In the genomic region with DNA sequence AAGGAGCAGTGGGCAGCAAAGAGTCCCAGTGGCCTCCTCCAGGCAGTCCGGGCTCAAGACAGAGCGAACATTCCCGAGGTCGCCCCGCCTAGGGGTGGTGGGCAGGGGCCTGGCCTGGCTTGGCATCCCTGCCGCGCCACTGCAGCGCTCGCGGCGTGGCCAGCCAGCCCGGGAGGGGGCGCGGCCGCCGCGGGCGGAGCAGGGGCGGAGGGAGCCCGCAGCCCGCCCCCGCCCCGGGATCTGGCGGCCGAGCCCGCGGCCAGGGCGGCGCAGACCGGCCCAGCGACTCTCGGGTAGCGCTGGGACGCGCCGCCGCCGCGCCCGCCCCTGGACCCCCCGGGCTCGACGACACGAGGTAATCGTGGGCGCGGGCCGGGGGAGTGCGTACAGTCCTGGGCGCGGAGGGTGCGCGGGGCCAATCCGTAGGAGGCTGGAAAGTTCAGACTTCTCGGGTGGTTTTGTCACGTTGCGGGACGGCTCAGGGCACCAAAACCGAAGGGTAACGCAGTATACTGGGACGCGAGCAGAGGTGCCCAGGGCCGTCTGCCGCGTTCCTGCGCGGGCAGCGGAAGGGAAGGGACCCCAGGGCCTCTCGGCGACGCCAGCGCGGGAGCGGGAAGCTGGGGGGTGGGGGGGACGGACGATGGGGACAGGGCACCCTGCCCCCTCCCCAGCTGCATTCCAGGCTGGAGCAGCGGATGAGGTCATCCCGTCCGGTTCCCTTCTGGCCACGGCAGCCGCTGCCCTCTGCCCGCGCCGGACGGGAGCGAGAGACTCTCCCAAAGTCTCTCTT, we compare ENCODE assay signal across 8 mouse cellular contexts. TPM values are rescaled to one million over a fixed set of nuclear protein-coding genes. Genes with fewer than 3 reads are reported as not detected.
DNase-seq lines count a peak whose midpoint lies in the region; ATAC-seq and TF ChIP-seq lines count a peak whose summit lies in the region.

A gene (plus strand): TSS at position 254 of the 793 bp plus-strand sequence.

- H3K4me2 ChIP-seq in liver, embryonic 15.5 days = peak within 1 kb of the TSS; percentile 51
- H3K4me2 ChIP-seq in neural tube, embryonic 14.5 days (ENCODE audit: low read depth, low read length) = peak within 1 kb of the TSS; percentile 62

- H3K36me3 ChIP-seq in spleen, adult 2 months (ENCODE audit: control insufficient read depth, insufficient read depth, low read length) = no peaks in the 10 kb centered on the region
- no peaks in the 10 kb centered on the region for H3K36me3 ChIP-seq in kidney, adult 2 months (ENCODE audit: control insufficient read depth, insufficient read depth, low read length)
- H3K36me3 ChIP-seq in liver, embryonic 15.5 days (replicated peaks) = no peaks in the 10 kb centered on the region
- H3K36me3 ChIP-seq in neural tube, embryonic 14.5 days (ENCODE audit: control insufficient read depth, insufficient read depth, low read length) = no peaks in the 10 kb centered on the region

- ATAC-seq in liver, embryonic 15.5 days (ENCODE audit: insufficient read depth) = peak; percentile 58
- ATAC-seq in neural tube, embryonic 14.5 days (ENCODE audit: low read depth) = peak; percentile 21
- no peak for ATAC-seq in erythroid progenitor cell, adult 5-6 weeks (replicated peaks; ENCODE audit: low FRiP score, poor library complexity, severe bottlenecking)

- peak within 1 kb of the TSS; percentile 55 for H3K4me3 ChIP-seq in spleen, adult 2 months (ENCODE audit: extremely low read depth, insufficient read depth, insufficient read length)
- H3K4me3 ChIP-seq in kidney, adult 2 months (ENCODE audit: insufficient read depth, low read depth, low read length) = peak within 1 kb of the TSS; percentile 85
- H3K4me3 ChIP-seq in liver, embryonic 15.5 days (replicated peaks) = peak within 1 kb of the TSS; percentile 58
- peak within 1 kb of the TSS; percentile 39 for H3K4me3 ChIP-seq in neural tube, embryonic 14.5 days (ENCODE audit: low read depth, low read length)

- peak within 1 kb of the TSS; percentile 54 for H3K9ac ChIP-seq in liver, embryonic 15.5 days
- peak within 1 kb of the TSS; percentile 54 for H3K9ac ChIP-seq in neural tube, embryonic 14.5 days (replicated peaks; ENCODE audit: low read depth, low read length)

- TF ChIP-seq POLR2A in spleen, adult 2 months (IDR thresholded peaks at IDR 0.05; ENCODE audit: low read depth, low read length) = no peak
- no peak for TF ChIP-seq POLR2A in kidney, adult 2 months (IDR thresholded peaks at IDR 0.05; ENCODE audit: low read depth, low read length)

- H3K27ac ChIP-seq in spleen, adult 2 months (ENCODE audit: insufficient read depth, low read length) = peak within 1 kb of the TSS; percentile 78
- H3K27ac ChIP-seq in kidney, adult 2 months (ENCODE audit: insufficient read depth, low read depth, low read length) = peak within 1 kb of the TSS; percentile 99
- peak within 1 kb of the TSS; percentile 78 for H3K27ac ChIP-seq in liver, embryonic 15.5 days (replicated peaks)
- peak within 1 kb of the TSS; percentile 46; the same call in 1 of the 2 replicates for H3K27ac ChIP-seq in neural tube, embryonic 14.5 days (ENCODE audit: low read depth, low read length)

- peaks cover 19% of the 10 kb centered on the region for H3K27me3 ChIP-seq in spleen, adult 2 months (ENCODE audit: control insufficient read depth, insufficient read depth, low read length)
- H3K27me3 ChIP-seq in kidney, adult 2 months (replicated peaks; ENCODE audit: control insufficient read depth, insufficient read depth, low read length) = no peaks in the 10 kb centered on the region
- H3K27me3 ChIP-seq in liver, embryonic 15.5 days = peaks cover 75% of the 10 kb centered on the region
- peaks cover 9% of the 10 kb centered on the region for H3K27me3 ChIP-seq in neural tube, embryonic 14.5 days (ENCODE audit: control insufficient read depth, insufficient read depth, low read length)

- H3K4me1 ChIP-seq in spleen, adult 2 months (ENCODE audit: control insufficient read depth, insufficient read depth, insufficient read length) = peaks cover 8% of the 10 kb centered on the region
- peaks cover 12% of the 10 kb centered on the region; the same call in 1 of the 2 replicates for H3K4me1 ChIP-seq in kidney, adult 2 months (ENCODE audit: control insufficient read depth, insufficient read depth, low read length)
- peaks cover 58% of the 10 kb centered on the region for H3K4me1 ChIP-seq in liver, embryonic 15.5 days (replicated peaks)
- H3K4me1 ChIP-seq in neural tube, embryonic 14.5 days (ENCODE audit: control insufficient read depth, insufficient read depth, low read length) = peaks cover 23% of the 10 kb centered on the region; the same call in 1 of the 2 replicates

- 3% methylated on average over 76 of the region's 86 CpGs for WGBS in spleen, adult 2 months
- under 1% methylated on average over 85 of the region's 86 CpGs for WGBS in kidney, adult 2 months
- under 1% methylated on average over 84 of the region's 86 CpGs for WGBS in liver, embryonic 15.5 days (ENCODE audit: insufficient replicate concordance)
- WGBS in neural tube, embryonic 14.5 days = under 1% methylated on average over 77 of the region's 86 CpGs

- H3K9me3 ChIP-seq in liver, embryonic 15.5 days (replicated peaks) = no peaks in the 10 kb centered on the region
- H3K9me3 ChIP-seq in neural tube, embryonic 14.5 days (ENCODE audit: control insufficient read depth, low read length) = no peaks in the 10 kb centered on the region

- no peak for DNase-seq in spleen, adult 2 months (ENCODE audit: low read depth in 1 of 2, low spot score in 2 of 2)
- no peak for DNase-seq in spleen, postnatal 4 days (ENCODE audit: low spot score in 2 of 2)
- peak; percentile 69 for DNase-seq in embryo, embryonic 10.5 days (ENCODE audit: low spot score)
- peak; percentile 71 for DNase-seq in heart, adult 8-10 months (ENCODE audit: low spot score)
- peak; percentile 81 for DNase-seq in kidney, adult 2 months

- no peak for TF ChIP-seq CTCF in spleen, adult 2 months (IDR thresholded peaks at IDR 0.05; ENCODE audit: extremely low read depth, insufficient read depth, insufficient read length, insufficient replicate concordance)
- TF ChIP-seq CTCF in kidney, adult 2 months (conservative IDR thresholded peaks at IDR 0.05; ENCODE audit: insufficient read depth, insufficient read length, low read depth, low read length) = no peak

RNA-seq across cellular contexts. Expression of the gene that starts here (rescaled TPM):
- 29.6 and 31.3 TPM in 2 replicates for polyA plus RNA-seq in spleen, adult 2 months (2012; rRNA removed)
- 10 to 100 TPM; 30.5 to 40.3 (median 39.1) TPM for total RNA-seq in heart, adult 8-10 months (2022)
- polyA plus RNA-seq in kidney, adult 2 months (2012; rRNA removed) = 59.2 and 66.7 TPM in 2 replicates
- polyA plus RNA-seq in liver, embryonic 15.5 days (2015; fragmentation: Nextera tagmentation; extraction: Ambion mirVana) = 13.0 and 15.2 TPM in 2 replicates
- 4.6 and 7.7 TPM in 2 replicates for polyA plus RNA-seq in neural tube, embryonic 14.5 days (2014; fragmentation: Nextera tagmentation; extraction: Ambion mirVana)
- not detected in 2 replicates for total RNA-seq in erythroid progenitor cell, adult 5-6 weeks (2015; ENCODE audit: low replicate concordance)
- not detected in 2 replicates for total RNA-seq in erythroid progenitor cell, adult 5-6 weeks (2017; ENCODE audit: low replicate concordance)

Comparison
In these comparisons a context has a peak if more than half of its experiments do, and no peak if none do; other contexts are left out.
1. RNA of the gene that starts here (total RNA-seq): 30.5 to 40.3 TPM in heart, adult 8-10 months; not detected in erythroid progenitor cell, adult 5-6 weeks; every median in the first group is over 10 times any median in the second.
2. DNase-seq: peak in embryo, embryonic 10.5 days (single experiment), heart, adult 8-10 months (single experiment) and kidney, adult 2 months (single experiment); none in spleen, adult 2 months (0 of 2) and spleen, postnatal 4 days (0 of 2).
3. H3K27ac ChIP-seq: peak in every context shown above with its lines; median percentile 99 in kidney, adult 2 months; 78 in spleen, adult 2 months; 78 in liver, embryonic 15.5 days; 46 in neural tube, embryonic 14.5 days.
4. Peak in every context shown above with its lines, with median percentiles within 50 percentile points of each other: H3K4me3 ChIP-seq.